Mouse (Mus musculus): ENCODE data around the gene Ahrr. TPM values are rescaled to one million over a fixed set of nuclear protein-coding genes. Genes with fewer than 3 reads are reported as not detected.
A peak's percentile ranks its signal among the peaks of the same experiment; 100 is the strongest.

Ahrr gene
- polyA plus RNA-seq, 1 experiment from 2014 or later, result 0.87 TPM

DNA sequence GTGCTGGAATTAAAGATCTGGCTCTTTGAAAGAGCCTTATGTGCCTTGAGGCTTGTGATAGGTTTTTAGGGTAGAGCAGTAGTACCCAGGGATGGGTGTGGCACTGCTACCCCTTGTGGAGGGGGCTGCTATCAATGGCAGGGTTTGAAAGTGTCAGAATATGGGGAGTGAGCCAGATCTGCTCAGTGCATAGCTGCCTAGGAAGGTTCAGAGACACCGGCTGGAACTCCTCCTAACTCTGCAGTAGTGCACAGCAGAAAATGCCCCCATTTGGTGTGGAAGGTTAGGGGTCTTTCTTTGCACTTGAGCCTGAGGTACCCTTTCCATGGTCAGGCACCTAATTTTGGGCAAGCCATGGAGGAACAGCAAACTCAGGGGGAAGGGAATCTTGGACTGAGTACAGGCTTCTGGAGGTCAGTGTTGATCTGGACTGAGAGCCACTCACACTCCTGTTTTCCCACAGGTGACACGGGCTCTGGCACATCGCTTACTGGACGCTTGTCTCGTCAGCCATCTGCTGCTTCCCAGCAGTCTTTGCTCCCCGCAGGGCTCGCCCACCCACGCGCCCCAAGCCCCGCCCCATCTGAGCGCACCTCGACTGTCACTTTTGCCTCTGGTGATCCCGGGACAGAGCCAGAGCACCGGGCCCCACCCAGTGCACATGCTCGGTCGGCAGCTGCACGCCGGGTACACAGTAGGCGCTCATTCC, 125.6 kb downstream of the Ahrr start:
- ATAC-seq (ENCODE audit: borderline replicate concordance, extremely low read depth, low FRiP score, low TSS enrichment), result peak; percentile 53
- 9% methylated on average over 19 of the region's 19 CpGs for WGBS
- H3K9ac ChIP-seq, result peak overlapping the region; percentile 52
- H3K9me3 ChIP-seq, result no peaks in the 10 kb centered on the region
- H3K4me1 ChIP-seq, result no peaks in the 10 kb centered on the region
- no peaks in the 10 kb centered on the region for H3K27me3 ChIP-seq
- no peak overlapping the region for H3K27ac ChIP-seq
- H3K36me3 ChIP-seq, result peaks cover 10% of the 10 kb centered on the region
- peak overlapping the region; percentile 89 for H3K4me2 ChIP-seq
- H3K4me3 ChIP-seq, result peak overlapping the region; percentile 59

Other genes with a start within 250 kb of the Ahrr start
- gene Cep72, start 230.0 kb downstream of the Ahrr start, polyA plus RNA-seq (2015; fragmentation: Nextera tagmentation; extraction: Ambion mirVana), result 14.7 and 16.9 TPM in 2 replicates
- not detected in 2 replicates for gene Slc9a3, start 170.9 kb downstream of the Ahrr start, polyA plus RNA-seq (2015; fragmentation: Nextera tagmentation; extraction: Ambion mirVana)
- gene Exoc3, start 83.6 kb downstream of the Ahrr start, polyA plus RNA-seq (2015; fragmentation: Nextera tagmentation; extraction: Ambion mirVana), result 69.4 and 72.7 TPM in 2 replicates
- 128 and 136 TPM in 2 replicates for gene Pdcd6, start 25.2 kb upstream of the Ahrr start, polyA plus RNA-seq (2015; fragmentation: Nextera tagmentation; extraction: Ambion mirVana)
- 262 and 281 TPM in 2 replicates for gene Sdha, start 57.9 kb upstream of the Ahrr start, polyA plus RNA-seq (2015; fragmentation: Nextera tagmentation; extraction: Ambion mirVana)
- 50.2 and 51.1 TPM in 2 replicates for gene Ccdc127, start 58.0 kb upstream of the Ahrr start, polyA plus RNA-seq (2015; fragmentation: Nextera tagmentation; extraction: Ambion mirVana)
- 0.13 TPM in 1 of 2 replicates, not detected in the other for gene Lrrc14b, start 71.7 kb upstream of the Ahrr start, polyA plus RNA-seq (2015; fragmentation: Nextera tagmentation; extraction: Ambion mirVana)
- gene Zfp72, start 98.5 kb upstream of the Ahrr start, polyA plus RNA-seq (2015; fragmentation: Nextera tagmentation; extraction: Ambion mirVana), result 5.4 and 5.9 TPM in 2 replicates
- 73.5 and 77.1 TPM in 2 replicates for gene Ftl1-ps1, start 107.4 kb upstream of the Ahrr start, polyA plus RNA-seq (2015; fragmentation: Nextera tagmentation; extraction: Ambion mirVana)
- 22.8 and 22.9 TPM in 2 replicates for gene Zfp825, start 201.7 kb upstream of the Ahrr start, polyA plus RNA-seq (2015; fragmentation: Nextera tagmentation; extraction: Ambion mirVana)